ENCODE assay signal across 17 mouse cellular contexts in genomic region chr12:100478151-100478550, GRCm38 (mm10).
"Had no signal": no experiment of that assay in that cellular context is flagged by ENCODE, and none has a peak within 500 bp of the region (broad histone marks: within the 10 kb centered on the region; RNA-seq: fewer than 3 reads in every experiment).

No protein-coding gene starts in this region.

- H3K4me1 ChIP-seq: limb, embryonic 12.5 days; limb, embryonic 15.5 days; neural tube, embryonic 12.5 days; neural tube, embryonic 15.5 days had no signal

- H3K4me3 ChIP-seq: kidney, embryonic 15.5 days; limb, embryonic 12.5 days; limb, embryonic 15.5 days; liver, embryonic 13.5 days; neural tube, embryonic 12.5 days; neural tube, embryonic 15.5 days had no signal

- H3K27ac ChIP-seq: kidney, embryonic 15.5 days; limb, embryonic 12.5 days; limb, embryonic 15.5 days; neural tube, embryonic 12.5 days; neural tube, embryonic 15.5 days had no signal

- DNase-seq: kidney, adult 11 months; kidney, adult 8-10 months; kidney, postnatal 10 days; kidney, postnatal 36 days; left cerebral cortex, postnatal 4 days; liver, embryonic 13.5 days; lung, adult 2 months; lung, postnatal 14 days; lung, postnatal 4 days; midbrain, embryonic 14.5 days; right cerebral cortex, postnatal 14 days; thymus, postnatal 25 days had no signal
